Mouse (Mus musculus) kidney, postnatal 36 days (tissue): ENCODE results near the gene Flot1.

Experiments used
- DNase-seq, 2 experiments: peaks; one replicate each; pipeline ENCODE4 v3.0.0; 2021 to 2022; ENCODE audit warnings: mixed read lengths in 2 of 2

Gene Flot1

DNA sequence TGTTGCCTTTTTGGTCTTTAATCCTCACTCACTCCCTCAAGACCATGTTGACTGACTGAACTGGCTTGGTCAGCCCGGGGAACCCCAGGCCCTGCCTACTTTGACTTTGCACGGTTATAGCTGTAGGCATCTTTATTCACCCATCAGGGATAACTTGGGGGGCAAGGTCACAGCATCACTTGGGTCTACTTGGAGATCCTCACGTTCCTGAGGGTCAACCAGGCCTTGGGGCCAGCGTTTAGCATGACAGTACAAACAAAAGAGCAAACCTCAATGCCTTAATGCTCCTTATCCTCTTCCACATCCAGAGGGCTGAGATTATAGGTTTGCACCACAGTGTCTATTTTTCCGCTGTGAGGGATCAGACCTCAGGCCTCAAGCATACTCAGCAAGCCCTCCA lies 10.7 kb upstream of the Flot1 start:
- no peak for DNase-seq

DNA sequence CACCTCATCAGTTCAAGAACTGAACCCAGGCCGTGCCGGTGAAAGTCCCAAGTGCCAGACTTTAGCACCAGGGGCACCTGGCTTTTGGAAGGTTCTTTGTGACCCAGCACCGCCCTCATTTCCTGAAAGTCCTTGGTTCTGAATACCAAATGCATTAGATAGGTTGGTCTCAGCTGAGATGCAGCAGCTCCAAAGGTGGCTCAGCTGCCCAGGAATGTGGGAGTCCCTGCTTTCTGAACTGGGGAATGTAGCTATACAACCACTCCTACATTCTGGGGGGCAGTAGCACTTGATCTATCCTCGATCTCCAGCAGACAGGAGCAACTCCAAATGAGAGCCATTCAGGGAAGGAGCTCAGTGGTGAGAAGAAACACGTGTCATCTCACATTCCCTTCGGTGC lies 10.3 kb upstream of the Flot1 start:
- peak in 1 of 2 experiments; percentile 53 for DNase-seq

DNA sequence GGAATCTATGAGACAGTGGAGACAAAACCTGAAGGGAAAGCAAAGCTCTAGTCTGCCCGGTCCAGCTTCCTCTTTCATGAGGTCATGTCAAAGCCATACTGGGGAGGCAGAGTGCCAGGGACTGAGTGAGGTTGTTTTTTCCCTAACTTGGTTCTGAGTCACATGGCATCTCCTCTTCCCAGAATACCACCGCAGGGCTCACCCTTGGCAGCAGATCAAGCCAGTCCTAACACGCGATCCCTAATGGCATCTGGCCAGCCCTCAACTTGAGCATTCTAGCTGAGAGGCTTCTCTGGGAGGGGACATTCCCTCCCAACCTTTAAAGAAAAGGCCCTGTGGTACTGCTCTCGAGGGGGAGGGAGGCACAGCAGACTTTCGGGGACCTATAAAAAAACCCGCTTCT lies 9.8 kb upstream of the Flot1 start:
- DNase-seq = peak; percentile 98 to 99

DNA sequence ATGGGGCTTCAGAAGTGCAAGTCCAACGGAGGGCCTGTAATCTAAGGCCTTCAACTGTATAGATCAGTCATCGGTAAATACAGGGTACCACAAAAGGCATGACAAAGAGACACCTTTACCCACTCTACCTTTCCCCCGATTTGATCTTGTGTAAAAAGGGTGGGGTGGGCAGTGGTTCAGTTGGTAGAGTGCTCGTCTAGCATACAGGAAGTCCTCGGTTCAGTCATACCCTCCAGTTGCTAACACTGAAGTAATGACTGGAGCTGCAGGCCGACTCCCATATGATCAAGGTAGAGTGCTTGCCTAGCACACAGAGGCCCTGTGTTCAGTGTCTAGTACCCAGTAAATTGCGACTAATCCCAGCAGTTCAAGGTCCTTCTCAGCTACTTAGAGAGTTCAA lies 9.4 kb upstream of the Flot1 start:
- DNase-seq = no peak

DNA sequence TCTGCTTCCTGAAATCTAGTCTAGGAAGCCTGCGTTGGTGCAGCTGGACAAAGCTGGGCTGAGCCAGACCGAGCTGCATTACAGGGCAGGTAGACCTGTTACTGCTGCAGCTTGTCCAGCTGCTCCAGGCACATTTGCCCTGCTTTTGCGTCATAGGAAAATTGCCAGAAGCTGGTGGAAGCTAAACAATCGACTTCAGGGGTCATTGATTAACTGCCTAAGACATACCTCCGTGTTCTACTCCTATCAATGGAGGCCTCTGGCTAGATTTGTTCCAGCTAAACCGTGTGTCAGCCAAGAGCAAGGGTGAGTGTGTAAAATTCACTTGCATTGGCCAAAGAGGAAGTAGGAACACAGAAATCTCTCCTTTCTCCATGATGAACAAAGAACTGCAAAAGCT lies 8.4 kb upstream of the Flot1 start:
- peak; percentile 74 to 84 for DNase-seq

DNA sequence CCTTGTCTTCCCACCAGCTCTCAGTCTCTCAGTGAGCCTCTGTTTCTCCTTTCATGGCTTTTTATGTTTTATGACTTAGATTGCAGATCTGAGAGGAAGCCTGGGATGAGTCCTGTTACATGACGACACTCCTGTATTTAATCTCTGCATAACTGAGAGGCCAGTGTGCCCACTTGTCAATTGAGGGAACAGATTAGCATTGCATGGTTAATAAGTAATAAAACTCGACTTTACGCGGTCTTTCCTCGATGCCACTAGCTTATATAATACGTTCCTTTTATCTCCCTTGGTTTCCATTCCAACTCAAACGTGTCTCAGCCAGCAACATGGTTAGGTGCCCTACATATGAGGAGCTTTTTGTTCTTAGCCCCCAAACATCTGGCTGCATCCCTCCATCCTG lies 7.2 kb upstream of the Flot1 start:
- DNase-seq = no peak

DNA sequence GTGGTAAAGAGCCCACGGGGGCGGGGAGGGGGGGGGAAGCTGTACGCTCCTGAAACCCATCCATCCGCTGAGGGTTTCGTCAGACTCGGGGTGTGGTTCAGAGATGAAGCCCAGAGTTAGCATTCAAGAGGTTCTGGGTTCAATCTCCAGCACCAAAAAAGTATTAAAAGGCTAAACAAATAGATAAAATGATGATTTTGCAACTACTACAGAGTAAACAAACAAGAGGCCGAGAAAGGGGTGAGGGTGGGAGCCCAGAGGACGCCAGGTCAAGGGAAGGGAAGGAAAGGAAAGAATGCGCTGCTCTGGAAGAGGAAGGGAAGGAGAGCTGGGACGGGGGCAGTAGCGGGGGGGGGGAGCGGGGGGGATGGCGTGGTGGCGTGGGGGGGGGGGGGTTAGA lies 6.3 kb upstream of the Flot1 start:
- peak in 1 of 2 experiments; percentile 59 for DNase-seq

DNA sequence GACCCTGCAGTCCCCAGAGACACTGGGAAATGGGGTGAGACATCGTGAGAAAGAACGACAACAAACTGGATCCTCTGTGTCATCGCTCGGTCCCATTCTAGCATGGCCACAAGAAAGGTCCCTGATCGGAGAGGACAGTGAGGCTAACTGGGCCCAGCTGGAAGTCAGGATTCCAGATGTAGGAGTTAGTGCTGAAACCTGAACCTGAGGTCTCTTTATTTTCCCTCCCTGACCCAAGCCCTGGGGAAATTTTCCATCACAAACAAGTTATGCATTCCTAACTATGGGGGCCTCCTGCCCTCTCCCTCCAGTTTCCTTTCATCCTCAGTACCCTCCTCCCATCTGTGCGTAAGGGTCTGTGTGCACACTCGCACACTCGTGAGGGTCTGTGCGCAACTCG lies 5.8 kb upstream of the Flot1 start:
- DNase-seq = no peak

DNA sequence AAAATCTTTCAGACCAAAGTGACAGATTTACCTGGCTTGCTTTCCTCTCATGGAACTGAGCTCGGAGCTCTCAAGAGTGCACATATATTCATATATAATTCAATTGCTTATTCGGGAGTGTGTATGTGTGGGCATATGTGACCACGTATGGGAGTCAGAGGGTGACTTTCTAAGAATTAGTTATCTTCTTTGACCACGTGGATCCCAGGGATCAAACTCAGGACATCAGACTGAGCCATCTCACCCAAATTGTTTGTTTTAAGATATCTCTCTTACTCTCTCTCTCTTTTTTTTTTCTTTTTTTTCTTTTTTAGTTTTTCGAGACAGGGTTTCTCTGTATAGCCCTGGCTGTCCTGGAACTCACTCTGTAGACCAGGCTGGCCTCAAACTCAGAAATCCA lies 2.9 kb upstream of the Flot1 start:
- DNase-seq = no peak

DNA sequence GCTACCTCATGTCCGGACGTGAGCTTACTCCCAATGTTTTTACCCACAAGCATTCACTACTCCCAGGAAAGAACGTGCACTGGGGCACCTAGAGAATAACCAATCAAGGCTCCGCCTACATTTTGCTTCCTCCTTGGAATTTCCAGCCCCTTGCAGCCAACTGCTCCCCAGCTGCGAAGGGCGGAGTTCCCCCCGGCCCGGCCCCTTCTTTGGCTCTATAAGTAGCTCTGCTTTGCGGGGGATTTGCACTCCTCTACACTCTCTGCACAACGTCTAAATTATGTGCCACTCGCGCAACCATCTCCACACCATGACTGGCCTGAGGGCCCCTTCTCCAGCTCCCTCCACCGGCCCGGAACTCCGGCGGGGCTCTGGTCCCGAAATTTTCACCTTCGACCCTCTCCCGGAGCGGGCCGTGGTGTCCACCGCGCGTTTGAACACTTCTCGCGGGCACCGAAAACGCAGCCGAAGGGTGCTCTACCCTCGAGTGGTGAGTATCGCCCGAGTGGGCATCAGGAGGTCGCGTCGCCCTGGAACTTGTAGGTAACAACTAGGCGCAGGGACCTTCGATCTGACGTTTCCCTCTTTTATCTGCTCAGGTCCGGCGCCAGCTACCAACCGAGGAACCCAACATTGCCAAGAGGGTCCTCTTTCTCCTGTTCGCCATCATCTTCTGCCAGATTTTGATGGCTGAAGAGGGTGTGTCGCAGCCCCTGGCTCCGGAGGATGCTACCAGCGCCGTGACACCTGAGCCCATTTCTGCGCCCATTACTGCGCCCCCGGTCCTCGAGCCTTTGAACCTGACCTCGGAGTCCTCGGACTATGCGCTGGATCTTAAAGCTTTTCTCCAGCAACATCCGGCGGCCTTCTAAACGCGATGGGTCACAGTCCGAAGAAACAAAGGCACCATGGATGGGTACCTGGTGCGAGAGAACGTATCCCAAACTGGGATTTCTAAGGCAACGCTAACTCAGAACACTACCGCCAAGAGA lies 1.3 kb upstream of the Flot1 start, which contains the start of gene Ier3:
Gene Ier3 (plus strand): TSS at position 246 of the 992 bp plus-strand sequence.
- peak; percentile 93 to 96 for DNase-seq

DNA sequence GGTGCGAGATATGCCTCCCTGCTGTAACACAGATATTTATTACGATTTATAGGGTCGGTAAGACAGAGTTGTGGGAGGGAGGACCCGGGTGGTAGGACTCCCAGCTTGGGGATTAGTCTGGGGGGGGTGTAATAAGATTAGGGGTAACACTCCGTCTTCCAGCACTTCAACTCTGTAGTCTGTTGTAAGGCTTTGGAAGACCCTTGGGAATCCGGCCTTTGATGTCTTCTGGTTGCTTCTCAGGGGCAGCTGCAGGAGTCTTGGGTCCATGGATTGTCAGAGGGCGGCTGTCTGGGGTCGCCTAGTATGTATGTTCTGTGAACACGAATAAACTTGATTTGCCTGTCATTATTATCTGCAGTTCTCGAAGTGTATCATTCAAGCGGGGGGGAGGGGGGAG lies 466 bp upstream of the Flot1 start:
- no peak for DNase-seq

DNA sequence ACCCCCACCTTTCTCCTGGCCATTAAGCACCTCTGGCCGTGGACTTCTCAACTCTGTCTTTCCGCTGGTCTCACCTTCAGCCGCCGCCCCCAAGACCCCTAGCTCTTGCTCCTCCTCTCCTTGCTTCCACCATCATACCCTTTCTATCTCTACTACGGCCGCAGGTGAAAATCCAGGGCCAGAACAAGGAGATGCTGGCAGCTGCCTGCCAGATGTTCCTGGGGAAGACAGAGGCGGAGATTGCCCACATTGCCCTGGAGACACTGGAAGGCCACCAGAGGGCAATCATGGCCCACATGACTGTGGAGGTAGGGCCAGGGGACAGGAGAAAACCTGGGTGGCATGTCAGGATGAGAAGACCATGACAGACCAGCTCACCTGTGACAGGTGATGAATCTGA lies 1.4 kb downstream of the Flot1 start:
- DNase-seq = peak in 1 of 2 experiments; percentile 64

DNA sequence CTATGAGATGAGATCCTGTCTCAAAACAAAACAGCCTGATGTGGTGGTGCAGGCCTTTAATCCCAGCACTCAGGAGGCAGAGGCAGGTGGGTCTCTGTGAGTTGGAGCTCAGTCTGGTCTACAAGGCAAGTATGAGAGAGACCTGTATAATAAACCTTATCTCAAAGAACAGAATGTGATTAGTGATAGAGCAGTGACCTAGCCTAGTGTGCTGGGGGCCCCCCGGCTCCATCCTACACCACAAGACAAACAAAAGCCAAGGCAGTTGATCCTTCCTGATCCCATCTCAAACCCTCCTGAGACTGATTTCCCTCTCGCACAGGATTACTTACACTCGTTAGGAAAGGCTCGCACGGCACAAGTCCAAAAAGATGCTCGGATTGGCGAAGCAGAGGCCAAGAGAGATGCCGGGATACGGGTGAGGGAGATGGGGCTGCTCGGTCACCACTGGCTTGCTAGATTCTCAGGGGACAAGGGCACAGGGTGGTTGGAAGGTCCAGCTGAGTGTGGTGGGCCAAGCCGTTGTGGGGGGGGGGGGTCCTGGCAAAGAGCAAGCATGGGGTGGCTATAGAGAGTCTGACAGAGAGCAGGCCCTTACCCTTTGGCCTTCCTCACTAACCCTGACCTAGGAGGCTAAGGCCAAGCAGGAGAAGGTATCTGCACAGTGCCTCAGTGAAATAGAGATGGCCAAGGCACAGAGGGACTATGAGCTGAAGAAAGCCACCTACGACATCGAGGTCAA lies 2.2 kb downstream of the Flot1 start:
- DNase-seq = no peak

DNA sequence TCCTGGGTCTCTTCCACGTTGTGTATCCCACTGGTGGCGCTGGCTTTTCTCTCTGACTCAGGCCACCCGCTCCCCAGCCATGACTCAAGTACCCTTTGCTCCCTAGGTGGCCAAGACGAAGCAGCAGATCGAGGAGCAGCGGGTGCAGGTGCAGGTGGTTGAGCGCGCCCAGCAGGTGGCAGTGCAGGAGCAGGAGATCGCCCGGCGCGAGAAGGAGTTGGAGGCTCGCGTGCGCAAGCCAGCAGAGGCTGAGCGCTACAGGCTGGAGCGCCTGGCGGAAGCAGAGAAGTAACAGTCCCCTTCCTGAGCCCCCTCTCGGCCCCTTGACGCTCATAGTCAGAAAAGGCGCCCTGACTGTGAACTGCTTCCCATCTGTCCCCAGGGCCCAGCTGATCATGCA lies 6.7 kb downstream of the Flot1 start:
- peak; percentile 91 to 94 for DNase-seq

DNA sequence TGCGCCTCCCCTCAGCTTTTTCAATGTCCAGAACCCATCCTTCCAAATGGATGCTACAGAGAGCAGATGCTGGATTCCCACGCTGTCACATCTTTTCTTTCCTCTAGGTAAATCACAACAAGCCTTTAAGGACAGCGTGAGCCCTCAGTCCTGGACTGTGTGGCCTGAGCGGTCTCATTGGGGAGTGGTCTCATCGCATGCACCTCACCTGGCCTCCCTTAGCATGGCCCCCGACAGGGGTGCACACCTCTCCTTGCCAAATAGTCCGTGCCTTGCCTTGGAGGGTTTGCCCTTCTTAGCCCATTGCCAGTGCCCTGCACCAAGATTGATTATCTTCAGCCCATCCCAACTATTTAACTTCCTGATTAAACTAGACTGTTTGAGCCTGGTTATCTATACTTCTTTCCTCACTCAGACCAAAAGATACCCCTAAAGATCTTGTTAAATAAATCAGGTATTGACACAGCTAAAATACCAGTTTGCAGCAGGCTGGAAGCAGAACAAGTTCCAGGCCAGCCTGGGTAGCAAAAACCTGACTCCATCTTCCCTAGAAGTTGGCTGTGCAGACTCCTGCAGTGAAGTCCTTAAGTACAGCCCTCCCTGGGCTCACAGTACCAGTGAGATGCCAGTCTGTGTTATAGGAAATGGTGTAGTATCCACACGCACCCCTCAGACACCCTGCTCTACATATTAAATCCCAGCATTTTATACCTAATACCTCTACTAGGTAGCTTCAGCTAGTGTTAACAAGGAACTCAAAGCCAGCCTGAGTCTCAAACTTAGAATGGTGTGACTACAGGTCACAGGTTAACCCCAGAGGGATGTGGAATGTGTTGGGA lies 9.6 kb downstream of the Flot1 start:
- no peak for DNase-seq

DNA sequence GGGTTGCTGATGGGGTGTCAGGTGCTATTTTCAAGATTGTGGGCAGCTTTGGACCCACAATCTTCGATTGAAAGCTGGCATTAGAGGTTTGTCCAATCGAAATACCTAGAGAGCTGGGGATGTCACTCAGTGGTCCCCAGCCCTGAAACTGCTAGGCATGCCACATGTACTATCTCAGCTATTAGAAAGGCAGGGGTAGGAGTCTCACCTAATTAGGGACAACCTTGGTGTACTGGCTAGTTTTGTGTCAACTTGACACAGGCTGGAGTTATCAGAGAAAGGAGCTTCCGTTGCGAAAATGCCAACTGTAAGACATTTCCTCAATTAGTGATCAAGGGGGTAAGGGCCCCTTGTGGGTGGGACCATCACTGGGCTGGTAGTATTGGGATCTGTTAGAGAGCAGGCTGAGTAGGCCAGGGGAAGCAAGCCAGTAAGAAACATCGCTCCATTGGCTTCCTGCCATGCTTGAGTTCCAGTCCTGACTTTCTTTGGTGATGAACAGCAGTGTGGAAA lies 10.3 kb downstream of the Flot1 start:
- no peak for DNase-seq

DNA sequence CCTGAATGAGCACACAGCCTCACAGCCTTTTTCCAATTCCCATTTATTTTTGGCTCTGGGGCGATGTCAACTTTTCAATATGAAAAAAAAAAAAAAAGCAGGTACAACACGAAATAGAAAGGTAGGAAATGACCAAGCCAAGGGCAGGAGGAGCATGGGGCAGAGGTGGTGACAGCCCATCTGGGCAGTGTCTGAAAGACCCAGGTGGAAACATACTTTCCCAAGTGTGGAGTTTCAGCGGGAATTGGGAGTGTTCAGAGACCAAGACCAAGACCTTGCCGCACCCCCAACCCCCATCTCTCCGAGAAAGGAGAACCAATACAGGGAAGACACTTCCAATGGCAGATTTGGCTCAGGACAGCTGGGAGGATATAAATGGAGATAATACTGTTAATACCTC lies 10.9 kb downstream of the Flot1 start:
- DNase-seq = no peak

DNA sequence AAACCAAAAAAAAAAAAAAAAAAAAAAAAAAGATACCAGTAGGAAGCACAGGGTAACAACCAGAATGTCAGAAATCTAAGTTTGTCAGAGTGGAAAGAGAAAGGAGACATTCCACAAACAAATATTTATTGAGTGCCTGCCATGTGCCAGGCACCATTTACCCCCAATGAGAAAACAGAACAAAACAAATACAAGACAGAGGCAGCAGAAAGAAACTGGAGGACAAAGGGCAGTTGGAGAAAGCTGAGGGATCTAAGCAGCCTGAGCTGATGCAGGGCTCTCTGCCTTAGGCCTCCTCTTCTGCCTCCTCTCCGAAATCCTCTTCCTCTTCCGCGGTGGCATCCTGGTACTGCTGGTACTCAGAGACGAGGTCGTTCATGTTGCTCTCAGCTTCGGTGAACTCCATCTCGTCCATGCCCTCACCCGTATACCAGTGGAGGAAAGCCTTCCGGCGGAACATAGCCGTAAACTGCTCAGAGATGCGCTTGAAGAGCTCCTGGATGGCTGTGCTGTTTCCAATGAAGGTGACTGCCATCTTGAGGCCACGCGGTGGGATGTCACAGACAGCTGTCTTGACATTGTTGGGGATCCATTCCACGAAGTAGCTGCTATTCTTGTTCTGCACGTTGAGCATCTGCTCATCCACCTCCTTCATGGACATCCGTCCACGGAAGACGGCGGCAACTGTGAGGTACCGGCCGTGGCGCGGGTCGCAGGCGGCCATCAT lies 11.8 kb downstream of the Flot1 start:
- DNase-seq = no peak

DNA sequence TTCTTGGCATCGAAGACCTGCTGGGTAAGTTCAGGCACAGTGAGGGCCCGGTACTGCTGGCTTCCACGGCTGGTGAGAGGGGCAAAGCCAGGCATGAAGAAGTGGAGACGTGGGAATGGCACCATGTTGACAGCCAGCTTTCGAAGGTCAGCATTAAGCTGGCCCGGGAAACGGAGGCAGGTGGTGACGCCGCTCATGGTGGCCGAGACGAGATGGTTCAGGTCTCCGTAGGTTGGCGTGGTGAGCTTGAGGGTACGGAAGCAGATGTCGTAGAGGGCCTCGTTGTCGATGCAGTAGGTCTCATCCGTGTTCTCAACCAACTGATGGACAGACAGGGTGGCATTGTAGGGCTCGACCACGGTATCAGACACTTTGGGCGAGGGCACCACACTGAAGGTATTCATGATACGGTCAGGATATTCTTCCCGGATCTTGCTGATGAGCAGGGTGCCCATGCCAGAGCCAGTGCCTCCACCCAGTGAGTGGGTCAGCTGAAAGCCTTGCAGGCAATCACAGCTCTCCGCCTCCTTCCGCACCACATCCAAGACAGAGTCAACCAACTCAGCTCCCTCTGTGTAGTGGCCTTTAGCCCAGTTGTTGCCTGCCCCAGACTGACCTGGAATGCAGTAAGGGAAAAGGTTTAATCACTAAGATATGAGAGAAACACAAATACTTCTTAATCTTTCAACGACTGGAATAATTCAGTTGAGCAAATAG lies 12.6 kb downstream of the Flot1 start:
- DNase-seq = peak in 1 of 2 experiments; percentile 46

DNA sequence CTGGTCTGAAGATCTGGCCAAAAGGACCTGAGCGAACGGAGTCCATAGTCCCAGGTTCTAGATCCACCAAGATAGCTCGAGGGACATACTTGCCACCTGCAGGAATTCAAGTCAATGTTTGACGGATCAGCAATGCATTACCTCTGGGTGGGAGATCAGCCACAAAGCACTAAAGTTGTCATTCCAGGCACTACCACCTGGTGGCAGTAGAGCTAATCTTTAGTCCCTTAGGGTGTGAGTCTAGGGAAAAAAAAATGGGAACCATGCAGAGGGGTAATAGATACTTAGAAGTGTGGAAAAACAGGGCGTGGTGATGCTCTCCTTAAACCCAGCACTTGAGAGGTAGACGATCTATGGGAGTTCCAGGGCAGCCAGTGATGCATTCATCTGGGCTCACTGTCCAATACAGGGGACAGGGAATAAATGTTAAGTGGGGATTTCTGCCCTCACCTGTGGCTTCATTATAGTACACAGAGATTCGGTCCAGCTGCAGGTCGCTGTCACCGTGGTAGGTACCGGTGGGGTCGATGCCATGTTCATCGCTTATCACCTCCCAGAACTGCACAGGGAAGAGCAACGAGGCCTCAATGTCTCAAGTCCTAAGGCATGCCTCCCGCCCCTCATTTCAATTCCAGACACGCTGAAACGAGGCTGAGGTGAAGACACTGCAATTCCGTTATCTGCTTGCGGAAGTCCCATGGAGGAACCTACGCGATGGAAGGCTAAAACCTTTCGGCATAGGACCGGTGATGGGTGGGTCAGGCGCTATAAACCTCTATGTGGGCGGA lies 13.3 kb downstream of the Flot1 start:
- DNase-seq = peak; percentile 94 to 95
